Mouse (Mus musculus): ENCODE measurements around the gene Pml. TPM values are rescaled to one million over a fixed set of nuclear protein-coding genes. Genes with fewer than 3 reads are reported as not detected.
A peak's percentile ranks its signal among the peaks of the same experiment; 100 is the strongest.

Pml gene
- 21.0 and 24.7 TPM in 2 replicates for polyA plus RNA-seq (2015; fragmentation: Nextera tagmentation; extraction: Ambion mirVana)

- ATAC-seq (replicated peaks; ENCODE audit: low FRiP score): peak; percentile 61; the same call in 1 of the 2 replicates
- Histone ChIP-seq H3K27me3 (no peaks in the 10 kb centered on the region), H3K4me3 (replicated peaks) (peak within 1 kb of the TSS; percentile 63), H3K4me2 (peak within 1 kb of the TSS; percentile 77), H3K9ac (peak within 1 kb of the TSS; percentile 80), H3K4me1 (peaks cover 53% of the 10 kb centered on the region), H3K27ac (peak within 1 kb of the TSS; percentile 97), H3K36me3 (peaks cover 17% of the 10 kb centered on the region; the same call in 1 of the 2 replicates), H3K9me3 (replicated peaks) (no peaks in the 10 kb centered on the region)
- WGBS: under 1% methylated on average over 16 of the region's 16 CpGs
Observed at GRCm38 (mm10) chr9:58249592-58250192, at the start of gene Pml. Gene Pml, minus strand, starts transcription at chr9:58249786.

GRCm38 (mm10) chr9:58297961-58298477 lies 48.4 kb upstream of the Pml start:
- 64% methylated on average over 4 of the region's 4 CpGs for WGBS
- Histone ChIP-seq H3K9ac (no peak overlapping the region), H3K27ac (no peak overlapping the region), H3K4me1 (peaks cover 45% of the 10 kb centered on the region), H3K36me3 (no peaks in the 10 kb centered on the region), H3K9me3 (replicated peaks) (no peaks in the 10 kb centered on the region), H3K4me3 (replicated peaks) (no peak overlapping the region), H3K4me2 (no peak overlapping the region), H3K27me3 (no peaks in the 10 kb centered on the region)
- ATAC-seq (replicated peaks; ENCODE audit: low FRiP score): no peak

GRCm38 (mm10) chr9:58297065-58297464 lies 47.5 kb upstream of the Pml start:
- H3K36me3 ChIP-seq: peaks cover 5% of the 10 kb centered on the region; the same call in 1 of the 2 replicates
- no peak overlapping the region for H3K9ac ChIP-seq
- no peaks in the 10 kb centered on the region for H3K27me3 ChIP-seq
- H3K9me3 ChIP-seq (replicated peaks): no peaks in the 10 kb centered on the region
- H3K4me2 ChIP-seq: no peak overlapping the region
- no peak for ATAC-seq (replicated peaks; ENCODE audit: low FRiP score)
- H3K27ac ChIP-seq: peak overlapping the region; percentile 92; the same call in 1 of the 2 replicates
- H3K4me1 ChIP-seq: peaks cover 37% of the 10 kb centered on the region
- 85% methylated on average over 6 of the region's 6 CpGs for WGBS
- no peak overlapping the region for H3K4me3 ChIP-seq (replicated peaks)

GRCm38 (mm10) chr9:58295766-58296361 lies 46.3 kb upstream of the Pml start:
- WGBS: 16% methylated on average over 9 of the region's 9 CpGs

GRCm38 (mm10) chr9:58295345-58295744 lies 45.8 kb upstream of the Pml start:
- Histone ChIP-seq H3K4me3 (replicated peaks) (no peak overlapping the region), H3K4me2 (no peak overlapping the region), H3K36me3 (peaks cover 9% of the 10 kb centered on the region; the same call in 1 of the 2 replicates), H3K27ac (peak overlapping the region; percentile 92), H3K27me3 (no peaks in the 10 kb centered on the region), H3K9ac (no peak overlapping the region), H3K4me1 (peaks cover 37% of the 10 kb centered on the region), H3K9me3 (replicated peaks) (no peaks in the 10 kb centered on the region)
- WGBS: 78% methylated on average over 3 of the region's 3 CpGs
- no peak for ATAC-seq (replicated peaks; ENCODE audit: low FRiP score)

More at GRCm38 (mm10) chr9:58295766-58296361, 46.3 kb upstream of the Pml start:
- Histone ChIP-seq H3K4me1 (peaks cover 37% of the 10 kb centered on the region), H3K9me3 (replicated peaks) (no peaks in the 10 kb centered on the region), H3K9ac (no peak overlapping the region), H3K27ac (peak overlapping the region; percentile 92), H3K27me3 (no peaks in the 10 kb centered on the region), H3K4me3 (replicated peaks) (no peak overlapping the region), H3K4me2 (no peak overlapping the region), H3K36me3 (peaks cover 6% of the 10 kb centered on the region; the same call in 1 of the 2 replicates)
- ATAC-seq (replicated peaks; ENCODE audit: low FRiP score): peak; percentile 85

DNA sequence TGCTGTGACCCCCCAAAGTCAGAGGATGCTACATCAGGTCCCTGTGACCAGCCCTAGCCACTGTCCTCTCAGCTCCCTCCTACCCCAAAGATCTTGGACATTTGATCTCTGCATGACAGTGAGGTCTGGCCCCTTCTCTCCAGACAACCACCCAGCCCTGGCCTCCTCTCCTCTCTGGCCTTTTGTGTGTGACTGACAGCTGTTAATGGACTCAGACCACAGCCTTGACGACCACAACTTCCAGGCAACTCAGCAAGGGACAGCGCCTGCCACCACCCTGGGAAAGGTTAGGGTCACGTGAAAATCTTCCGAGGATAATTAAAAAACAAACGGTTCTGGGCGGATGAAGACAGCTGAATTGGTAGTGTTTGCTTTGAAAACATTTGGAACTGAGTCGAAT lies 44.9 kb upstream of the Pml start:
- WGBS: 32% methylated on average over 7 of the region's 7 CpGs
- ATAC-seq (replicated peaks; ENCODE audit: low FRiP score): no peak
- Histone ChIP-seq H3K27me3 (no peaks in the 10 kb centered on the region), H3K27ac (no peak overlapping the region), H3K4me1 (peaks cover 38% of the 10 kb centered on the region), H3K4me2 (no peak overlapping the region), H3K4me3 (replicated peaks) (no peak overlapping the region), H3K9me3 (replicated peaks) (no peaks in the 10 kb centered on the region), H3K36me3 (peaks cover 9% of the 10 kb centered on the region; the same call in 1 of the 2 replicates), H3K9ac (no peak overlapping the region)

GRCm38 (mm10) chr9:58289901-58290300 lies 40.3 kb upstream of the Pml start:
- 34% methylated on average over 2 of the region's 2 CpGs for WGBS
- ATAC-seq (replicated peaks; ENCODE audit: low FRiP score): no peak
- H3K4me2 ChIP-seq: no peak overlapping the region
- peaks cover 19% of the 10 kb centered on the region for H3K4me1 ChIP-seq
- no peaks in the 10 kb centered on the region for H3K27me3 ChIP-seq
- H3K9ac ChIP-seq: no peak overlapping the region
- peak overlapping the region; percentile 78 for H3K27ac ChIP-seq
- peaks cover 13% of the 10 kb centered on the region; the same call in 1 of the 2 replicates for H3K36me3 ChIP-seq
- no peaks in the 10 kb centered on the region for H3K9me3 ChIP-seq (replicated peaks)
- H3K4me3 ChIP-seq (replicated peaks): no peak overlapping the region

DNA sequence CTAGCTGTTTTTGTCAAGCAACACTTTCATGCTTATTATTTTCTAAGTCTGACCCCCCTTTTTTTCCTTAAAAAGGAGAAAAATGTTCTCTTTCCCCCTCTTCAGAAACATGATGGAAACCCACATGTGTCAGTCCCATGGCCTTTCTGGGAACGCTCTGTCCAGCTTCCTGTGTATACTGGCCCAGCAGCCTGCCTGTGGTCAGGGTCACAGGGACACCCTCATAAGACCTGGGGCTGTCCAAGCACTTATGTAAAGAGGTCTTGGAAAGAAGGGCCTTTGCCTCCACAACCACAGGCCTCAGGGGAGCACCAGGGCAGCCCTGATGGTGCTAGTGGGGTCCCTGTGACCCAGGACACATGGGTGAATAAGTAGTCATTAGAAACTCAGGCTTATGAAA lies 39.5 kb upstream of the Pml start:
- H3K27me3 ChIP-seq: no peaks in the 10 kb centered on the region
- peaks cover 14% of the 10 kb centered on the region; the same call in 1 of the 2 replicates for H3K4me1 ChIP-seq
- peaks cover 13% of the 10 kb centered on the region; the same call in 1 of the 2 replicates for H3K36me3 ChIP-seq
- ATAC-seq (replicated peaks; ENCODE audit: low FRiP score): peak; percentile 44; the same call in 1 of the 2 replicates
- H3K9ac ChIP-seq: no peak overlapping the region
- 42% methylated on average over 1 of the region's 1 CpGs for WGBS
- H3K4me2 ChIP-seq: no peak overlapping the region
- no peaks in the 10 kb centered on the region for H3K9me3 ChIP-seq (replicated peaks)
- peak overlapping the region; percentile 78 for H3K27ac ChIP-seq
- H3K4me3 ChIP-seq (replicated peaks): no peak overlapping the region

- no peak for ATAC-seq (replicated peaks; ENCODE audit: low FRiP score)
- 63% methylated on average over 7 of the region's 7 CpGs for WGBS
- 0 out of 2 replicates have a peak overlapping the region, but pooled peaks have one; percentile 18 for H3K27ac ChIP-seq
- peaks cover 12% of the 10 kb centered on the region for H3K4me1 ChIP-seq
- H3K4me3 ChIP-seq (replicated peaks): no peak overlapping the region
- H3K9me3 ChIP-seq (replicated peaks): no peaks in the 10 kb centered on the region
- 0 out of 2 replicates have a peak, but pooled peaks cover 4% of the 10 kb centered on the region for H3K36me3 ChIP-seq
- no peak overlapping the region for H3K9ac ChIP-seq
- no peak overlapping the region for H3K4me2 ChIP-seq
- H3K27me3 ChIP-seq: no peaks in the 10 kb centered on the region
Observed at GRCm38 (mm10) chr9:58283431-58283830, 33.8 kb upstream of the Pml start.

- no peak overlapping the region for H3K4me3 ChIP-seq (replicated peaks)
- H3K9me3 ChIP-seq (replicated peaks): no peaks in the 10 kb centered on the region
- no peaks in the 10 kb centered on the region for H3K27me3 ChIP-seq
- no peak overlapping the region for H3K27ac ChIP-seq
- WGBS: 61% methylated on average over 3 of the region's 3 CpGs
- H3K9ac ChIP-seq: no peak overlapping the region
- H3K4me1 ChIP-seq: peaks cover 10% of the 10 kb centered on the region
- no peaks in the 10 kb centered on the region for H3K36me3 ChIP-seq
- H3K4me2 ChIP-seq: no peak overlapping the region
- ATAC-seq (replicated peaks; ENCODE audit: low FRiP score): no peak
Observed at GRCm38 (mm10) chr9:58281597-58281996, 32.0 kb upstream of the Pml start.

DNA sequence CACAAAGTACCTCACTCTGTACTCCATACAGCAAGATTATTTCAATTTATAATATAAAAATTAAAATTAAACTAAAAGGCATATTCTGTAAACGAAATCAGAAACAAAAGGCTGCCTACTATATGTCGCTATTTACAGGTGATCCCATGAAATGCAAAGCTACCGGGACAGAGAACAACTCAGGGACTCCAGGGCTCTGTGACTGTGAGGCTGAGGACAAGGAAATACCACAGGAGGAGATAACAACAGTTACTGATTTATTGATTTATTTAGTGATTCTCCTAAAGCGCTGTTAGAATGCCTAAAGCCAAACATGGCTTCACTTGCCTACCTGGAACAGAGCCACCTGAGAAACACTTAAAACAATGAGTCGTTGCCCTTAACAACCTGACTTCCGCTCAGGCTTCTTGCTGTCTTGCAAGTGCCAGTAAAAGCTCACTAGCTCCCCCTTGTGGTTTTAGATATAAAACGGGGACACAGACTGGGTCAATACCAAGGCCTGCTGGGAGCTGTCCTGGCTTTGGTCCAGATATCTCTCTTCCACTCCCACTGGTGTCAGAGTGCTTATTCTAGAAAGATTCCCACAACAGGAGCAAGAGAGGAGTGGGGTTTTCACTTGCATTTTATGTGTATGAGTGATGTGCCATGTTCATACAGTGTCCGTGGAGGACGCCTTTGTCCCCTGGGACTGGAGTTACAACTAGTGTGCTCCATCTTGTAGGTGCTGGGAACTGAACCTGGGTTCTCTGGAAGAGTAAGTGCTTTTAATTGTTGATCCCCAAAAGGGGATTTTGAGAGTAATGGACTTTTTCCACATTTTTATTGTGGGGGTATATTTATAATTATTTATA lies 30.9 kb upstream of the Pml start:
- H3K4me2 ChIP-seq: 0 out of 2 replicates have a peak overlapping the region, but pooled peaks have one; percentile 18
- H3K4me1 ChIP-seq: peaks cover 19% of the 10 kb centered on the region
- no peak overlapping the region for H3K9ac ChIP-seq
- ATAC-seq (replicated peaks; ENCODE audit: low FRiP score): peak; percentile 64; the same call in 1 of the 2 replicates
- no peaks in the 10 kb centered on the region for H3K9me3 ChIP-seq (replicated peaks)
- H3K4me3 ChIP-seq (replicated peaks): no peak overlapping the region
- H3K27me3 ChIP-seq: no peaks in the 10 kb centered on the region
- 41% methylated on average over 9 of the region's 9 CpGs for WGBS
- no peak overlapping the region for H3K27ac ChIP-seq
- no peaks in the 10 kb centered on the region for H3K36me3 ChIP-seq

Data from kidney, embryonic 15.5 days (tissue).